Mouse (Mus musculus) gastrocnemius, postnatal 14 days (tissue): ENCODE results near the gene Ranbp3. TPM values are rescaled to one million over a fixed set of nuclear protein-coding genes. Genes with fewer than 3 reads are reported as not detected.

ENCODE experiments used
- DNase-seq: peaks from one replicate; pipeline ENCODE4 v3.0.0; 2021; ENCODE audit warnings: mixed read lengths
- intact Hi-C: fragments of 180-260 bp; cut with DNase I; formaldehyde crosslinking; loops from one replicate; pipeline ENCODE4 v1.15.1; 2025; ENCODE audit warnings: low total_unique reads
- total RNA-seq, 2 experiments: library from RNA; stranded (reverse); gene quantifications; 2 replicates each; pipeline ENCODE4 v1.2.3; 2021

The Ranbp3 gene
- total RNA-seq, 2 experiments from 2014 or later = 34.2 to 35.1 TPM

DNA sequence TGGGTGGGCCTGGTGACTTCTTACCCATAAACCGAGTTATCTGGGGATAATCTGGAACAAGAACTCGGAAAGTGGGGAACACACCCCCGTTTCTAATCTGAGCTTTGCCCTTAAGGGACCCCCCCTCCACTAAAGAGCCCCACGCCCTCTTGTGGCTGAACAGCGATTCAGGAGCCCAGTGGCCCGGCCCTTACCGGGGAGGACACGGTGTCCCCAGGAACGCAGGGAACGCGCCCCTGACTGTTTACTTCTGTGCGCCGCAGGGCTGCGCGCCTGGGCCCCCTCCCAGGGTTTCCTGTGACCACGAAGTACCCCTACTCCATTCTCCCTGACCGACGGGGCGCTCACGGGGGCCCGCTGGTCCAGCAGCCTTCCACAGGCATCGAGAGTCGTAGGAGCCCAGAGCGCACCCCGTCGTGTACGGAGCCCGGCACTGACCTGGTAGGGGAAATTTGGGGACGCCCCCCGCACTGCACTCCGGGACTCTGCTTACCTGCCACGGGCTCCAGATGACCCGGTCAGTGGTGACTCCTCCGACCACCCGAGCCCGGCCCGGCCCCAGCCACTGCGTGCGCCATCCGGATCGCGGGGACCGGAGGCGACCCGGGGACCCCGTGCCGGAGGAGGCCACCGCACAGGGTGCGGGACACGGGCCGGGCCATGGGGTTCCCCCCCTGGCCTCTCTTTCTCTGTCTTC lies 83.8 kb downstream of the Ranbp3 start:
- intact Hi-C loops = loop anchor here (5.0 kb wide), 1 partner anchor 35 kb away; no protein-coding TSS in a partner anchor
- no peak for DNase-seq

DNA sequence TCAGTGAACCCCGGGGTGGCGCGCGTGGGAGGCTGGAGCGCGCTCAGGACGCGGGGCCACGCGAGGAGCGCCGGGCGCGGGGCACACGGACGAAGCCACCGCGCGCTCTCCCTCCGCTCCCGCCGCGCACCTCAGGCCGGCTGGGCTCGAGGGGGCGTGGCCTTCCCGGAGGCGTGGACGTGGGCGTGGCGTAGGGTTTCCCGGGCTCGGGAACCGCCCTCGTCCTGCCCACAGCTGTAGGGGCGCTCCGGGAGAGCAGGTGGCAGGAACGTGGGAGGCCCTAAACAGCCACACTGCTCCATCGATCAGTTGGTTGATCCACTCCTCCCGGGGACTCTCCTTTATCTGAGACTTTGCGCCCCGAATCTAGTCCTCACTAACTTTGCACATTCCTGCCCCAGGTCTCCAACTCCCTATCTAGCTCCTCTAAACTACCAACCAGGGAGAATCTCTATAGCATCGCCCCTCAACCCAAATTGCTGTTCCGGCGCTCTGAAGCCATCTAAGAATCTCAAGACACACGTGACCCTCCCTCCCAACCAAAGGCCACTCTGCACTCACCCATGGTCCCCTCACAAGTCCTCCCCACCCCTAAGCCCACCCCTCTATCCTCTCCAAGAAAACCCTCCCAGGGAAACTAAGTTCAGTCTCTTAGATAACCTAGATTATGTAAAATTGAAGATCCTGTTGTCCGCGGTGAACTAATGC lies 84.5 kb downstream of the Ranbp3 start, which contains the start of gene Nrtn:
TSS of gene Nrtn (minus strand) at position 115 of the 708 bp plus-strand sequence.
- intact Hi-C loops = loop anchor here (5.0 kb wide), 1 partner anchor 35 kb away; no protein-coding TSS in a partner anchor
- DNase-seq = peak; percentile 82

- no peak for DNase-seq
- intact Hi-C loops = loop anchor here (5.0 kb wide), 1 partner anchor 36 kb away; no protein-coding TSS in a partner anchor
Measured at GRCm38 (mm10) chr17:56758132-56758531, 85.0 kb downstream of the Ranbp3 start.

- no peak for DNase-seq
- intact Hi-C loops = loop anchor here (5.0 kb wide), 1 partner anchor 37 kb away; no protein-coding TSS in a partner anchor
Measured at GRCm38 (mm10) chr17:56759261-56759660, 86.2 kb downstream of the Ranbp3 start.

- no peak for DNase-seq
- intact Hi-C loops = no loop called here
Measured at GRCm38 (mm10) chr17:56761077-56761476, 88.0 kb downstream of the Ranbp3 start.

Other genes with a start within 250 kb of the Ranbp3 start
- 10 to 100 TPM; 38.2 to 44.4 TPM for gene Ptprs, start 196.8 kb upstream of the Ranbp3 start, total RNA-seq
- not detected for gene Znrf4, start 160.9 kb upstream of the Ranbp3 start, total RNA-seq
- under 1 TPM; 0.27 to 0.42 TPM for gene Gm20219, start 118.9 kb upstream of the Ranbp3 start, total RNA-seq
- 10 to 100 TPM; 25.1 to 34.9 TPM for gene Safb2, start 88.7 kb upstream of the Ranbp3 start, total RNA-seq
- 10 to 100 TPM; 39.4 to 46.2 TPM for gene Safb, start 88.5 kb upstream of the Ranbp3 start, total RNA-seq
- 100 to 1,000 TPM; 193 to 194 TPM for gene 2410015M20Rik, start 63.5 kb upstream of the Ranbp3 start, total RNA-seq
- gene Rpl36, start 59.9 kb upstream of the Ranbp3 start, total RNA-seq = 100 to 1,000 TPM; 679 to 780 TPM
- 10 to 100 TPM; 50.3 to 54.5 TPM for gene Lonp1, start 46.4 kb upstream of the Ranbp3 start, total RNA-seq
- not detected for gene Catsperd, start 45.2 kb upstream of the Ranbp3 start, total RNA-seq
- gene Ndufa11, start 44.5 kb downstream of the Ranbp3 start, total RNA-seq = 100 to 1,000 TPM; 433 to 458 TPM
- 1 to 10 TPM; 5.4 to 5.8 TPM for gene Vmac, start 44.7 kb downstream of the Ranbp3 start, total RNA-seq
- gene Nrtn, start 84.2 kb downstream of the Ranbp3 start, total RNA-seq = 1 to 10 TPM in 1 of 2 experiments, under 1 TPM in 1; 0.47 to 1.4 TPM
- 10 to 100 TPM; 12.9 to 13.2 TPM for gene Dus3l, start 91.5 kb downstream of the Ranbp3 start, total RNA-seq
- gene Prr22, start 97.0 kb downstream of the Ranbp3 start, total RNA-seq = under 1 TPM in 1 of 2 experiments, not detected in 1; 0.14 TPM
- 1 to 10 TPM; 3.3 to 4.7 TPM for gene Rfx2, start 157.7 kb downstream of the Ranbp3 start, total RNA-seq
- not detected for gene Acsbg2, start 201.2 kb downstream of the Ranbp3 start, total RNA-seq
- gene 1700061G19Rik, start 202.2 kb downstream of the Ranbp3 start, total RNA-seq = not detected